Mouse (Mus musculus): Measurements from ENCODE around the gene Psmc4. TPM values are rescaled to one million over a fixed set of nuclear protein-coding genes. Genes with fewer than 3 reads are reported as not detected.

The Psmc4 gene
- total RNA-seq (2023) = 97.6 TPM

DNA sequence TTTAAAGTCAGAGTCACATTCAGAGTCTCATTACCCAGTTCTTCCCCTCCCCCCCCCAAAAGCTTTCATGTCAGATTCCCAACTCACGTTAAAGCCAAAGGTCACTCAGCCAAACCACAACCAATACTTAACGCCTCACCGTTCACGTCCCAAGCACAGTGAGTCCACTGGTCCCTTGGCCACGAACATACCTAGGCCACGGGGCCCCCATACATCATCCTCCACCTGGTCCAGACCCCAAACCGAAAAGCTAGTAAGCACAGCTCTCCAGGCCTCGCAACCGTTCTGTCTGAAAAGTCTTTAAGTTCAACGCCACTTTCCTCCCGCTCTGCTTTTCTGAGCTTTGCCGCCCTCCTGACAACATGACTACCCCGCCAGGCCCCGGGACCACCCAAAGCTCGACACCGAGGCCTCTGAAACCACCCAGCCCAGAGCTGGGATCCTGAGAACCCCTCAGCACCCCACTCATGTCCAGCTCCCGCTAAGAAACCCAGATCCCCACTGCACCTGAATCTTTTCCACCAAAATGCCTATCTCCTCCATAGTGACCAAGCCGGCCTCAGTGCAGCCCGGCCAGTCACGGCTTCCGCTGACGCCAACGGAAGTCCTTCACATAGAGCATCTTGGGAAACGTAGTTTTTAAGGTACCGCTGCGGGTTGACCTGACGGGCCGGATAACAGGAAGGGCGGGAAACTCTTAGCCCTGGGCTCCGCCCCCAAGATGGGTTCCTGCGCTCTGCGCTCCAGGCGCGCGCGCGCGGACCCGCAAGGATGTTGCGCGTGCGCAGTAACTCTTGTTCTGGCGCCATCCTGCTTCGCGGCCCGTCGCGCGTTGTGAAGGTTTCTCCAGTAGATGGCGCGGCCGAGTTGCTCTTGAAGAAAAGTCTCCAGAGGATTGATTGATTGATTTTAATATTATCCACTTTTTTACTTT, at the start of gene Psmc4:
Gene Psmc4 (minus strand): TSS at position 626 of the 934 bp plus-strand sequence.

DNA sequence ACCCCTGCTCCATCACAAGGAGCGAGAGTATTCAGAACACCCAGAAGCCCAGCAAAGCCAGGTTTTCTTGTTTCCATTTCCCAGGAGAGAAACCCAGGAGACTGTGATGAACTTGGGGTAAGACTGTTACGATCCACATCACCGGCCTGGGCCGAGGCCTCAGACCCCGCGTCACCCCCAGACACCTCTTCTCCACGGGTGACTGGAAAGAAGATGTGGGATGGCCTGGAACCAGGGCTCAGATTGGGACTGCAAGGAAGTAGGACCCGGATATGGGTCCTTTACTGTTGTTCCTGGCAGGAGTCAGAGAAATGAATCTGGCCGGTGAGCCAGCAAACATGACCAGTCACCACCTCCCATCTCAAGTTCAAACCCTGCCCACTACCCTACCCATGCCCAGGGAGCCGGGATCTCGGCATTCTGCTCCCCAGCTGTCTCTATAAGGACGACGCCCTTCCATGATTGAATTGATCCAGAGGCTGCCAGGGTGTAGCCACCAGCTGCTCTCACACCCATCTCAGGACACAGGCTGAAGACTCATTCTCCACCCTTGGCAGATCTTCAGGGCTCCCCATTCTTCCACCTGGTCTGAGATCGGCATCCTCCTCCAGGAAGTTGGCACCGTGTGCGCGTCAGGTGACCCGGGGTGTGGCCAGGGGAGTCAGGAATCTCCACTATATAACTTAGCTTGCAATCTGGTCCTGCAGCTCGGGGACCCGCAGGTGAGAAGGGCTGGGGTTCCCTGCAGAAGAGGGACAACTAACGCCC, 20.8 kb upstream of the Psmc4 start, which contains the start of gene Fcgbp:
Gene Fcgbp (plus strand): TSS at position 706 of the 768 bp plus-strand sequence.

DNA sequence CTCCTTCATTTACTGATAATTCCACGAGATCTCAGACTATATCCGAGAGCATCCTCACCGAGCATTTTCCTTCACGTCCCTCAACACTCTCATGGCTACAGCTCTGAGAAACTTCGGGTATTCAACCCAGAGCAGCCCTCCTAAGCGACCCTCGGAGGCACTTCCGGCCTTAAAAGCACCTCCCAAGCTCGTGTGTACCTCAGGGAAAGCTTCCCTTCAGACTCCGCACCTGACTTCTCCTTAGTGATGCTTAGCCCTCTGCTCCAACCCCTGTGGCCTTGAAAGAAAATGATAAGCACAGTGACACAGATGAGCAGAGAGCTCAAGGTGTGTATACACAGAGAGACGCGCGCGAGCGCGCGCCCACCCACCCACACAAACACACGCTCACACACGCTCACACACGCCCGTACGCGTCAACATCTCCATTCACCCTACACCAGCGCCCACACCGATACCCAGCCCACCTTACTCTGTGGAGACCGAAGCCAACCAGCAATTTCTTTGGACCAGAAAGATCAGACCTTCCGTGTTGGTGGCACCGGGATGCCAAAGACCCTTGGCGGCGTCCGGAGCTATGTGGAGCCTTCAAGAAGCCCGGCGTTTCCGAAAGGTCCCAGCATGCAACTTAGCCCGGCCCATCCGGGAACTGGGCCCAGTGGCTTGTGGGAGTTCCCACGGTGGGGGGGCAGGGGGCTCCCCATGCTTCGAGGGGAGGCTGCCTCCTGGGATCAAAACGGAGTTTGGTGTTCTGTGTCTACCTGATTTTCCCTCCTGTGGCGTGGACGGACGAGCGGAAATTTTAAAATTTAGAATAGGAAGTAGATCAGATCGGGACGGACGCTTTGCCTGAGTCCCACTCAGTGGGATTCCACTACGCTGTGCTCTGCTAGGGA, 36.1 kb downstream of the Psmc4 start, which contains the start of gene Zfp850:
Gene Zfp850 (minus strand): TSS at position 567 of the 896 bp plus-strand sequence.

Other genes with a start within 250 kb of the Psmc4 start
- 9.8 TPM for gene Zfp626, start 242.9 kb downstream of the Psmc4 start, total RNA-seq (2023)
- gene Zfp59, start 211.5 kb downstream of the Psmc4 start, total RNA-seq (2023) = 4.1 TPM
- gene Zfp607a, start 192.6 kb downstream of the Psmc4 start, total RNA-seq (2023) = 17.9 TPM
- gene Zfp974, start 120.6 kb downstream of the Psmc4 start, total RNA-seq (2023) = 10.6 TPM
- 10.8 TPM for gene Zfp780b, start 70.9 kb downstream of the Psmc4 start, total RNA-seq (2023)
- gene Zfp850, start 36.0 kb downstream of the Psmc4 start, total RNA-seq (2023) = 8.7 TPM
- gene Fcgbp, start 21.1 kb upstream of the Psmc4 start, total RNA-seq (2023) = not detected
- gene 9530053A07Rik, start 79.4 kb upstream of the Psmc4 start, total RNA-seq (2023) = not detected
- 183 TPM for gene Fbl, start 119.6 kb upstream of the Psmc4 start, total RNA-seq (2023)
- gene Dyrk1b, start 129.4 kb upstream of the Psmc4 start, total RNA-seq (2023) = 16.9 TPM
- 9.9 TPM for gene Eid2, start 217.8 kb upstream of the Psmc4 start, total RNA-seq (2023)
- 5.5 TPM for gene Eid2b, start 227.6 kb upstream of the Psmc4 start, total RNA-seq (2023)
- gene Selenov, start 241.1 kb upstream of the Psmc4 start, total RNA-seq (2023) = not detected